Mouse (Mus musculus): ENCODE results near the gene Ltv1.
A peak's percentile ranks its signal among the peaks of the same experiment; 100 is the strongest.
"Not testable (repeated sequence)": the region's sequence is repeated elsewhere in the genome, so short reads cannot be mapped to it uniquely, and the experiment has no call there.

Gene Ltv1

DNA sequence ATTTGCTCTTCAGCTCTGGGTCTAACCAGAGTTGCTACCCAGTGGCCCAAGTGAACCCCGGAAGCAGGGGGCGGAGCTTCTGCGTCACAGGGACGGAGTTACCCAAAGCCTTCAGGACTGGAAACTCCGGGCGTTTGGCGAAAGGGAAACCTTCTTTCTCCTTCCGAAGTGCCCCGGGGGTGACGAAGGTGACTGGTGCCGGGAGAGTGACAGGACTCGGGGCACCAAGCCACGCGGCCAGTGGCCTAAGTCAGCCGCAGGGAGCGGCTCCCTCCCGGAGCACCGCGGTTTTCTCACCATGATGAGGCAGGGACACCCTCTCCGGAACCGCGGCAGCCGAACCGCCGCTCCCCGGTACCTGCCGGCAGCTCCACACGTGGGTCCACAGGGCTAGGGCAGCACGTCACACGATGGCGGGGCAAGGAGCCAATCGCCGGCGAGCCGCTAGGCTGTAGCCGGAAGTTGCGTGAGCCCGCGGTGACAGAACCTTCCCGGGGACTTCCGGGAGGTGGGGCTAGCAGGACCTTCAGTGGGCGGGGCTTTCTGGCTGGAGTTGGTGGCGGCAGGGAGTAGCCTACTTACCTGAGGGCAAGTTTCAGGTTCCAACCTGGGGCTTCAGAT is at the start of gene Ltv1:
Ltv1 (minus strand) TSS at position 438 of the 621 bp plus-strand sequence.
- peak; percentile 98 to 99 for DNase-seq

DNA sequence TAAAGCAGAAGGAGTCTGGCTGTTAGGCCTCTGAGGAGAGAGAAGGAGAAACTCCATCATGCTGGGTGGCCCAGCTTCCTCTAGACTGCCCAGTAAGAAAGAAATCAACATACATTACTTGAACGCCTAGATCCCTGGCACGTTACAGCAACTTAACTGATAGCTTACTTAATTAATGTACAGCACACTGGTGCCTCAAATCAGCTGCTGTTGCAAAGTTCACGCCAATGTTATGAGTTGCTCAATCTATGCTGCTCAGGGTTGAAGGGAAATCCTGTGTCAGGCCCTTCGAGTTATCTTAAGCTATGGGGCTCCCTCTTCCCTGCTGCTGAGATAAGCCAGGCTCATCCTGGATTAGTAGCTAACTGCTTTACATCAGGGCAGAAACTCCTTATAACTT is 47.5 kb upstream of the Ltv1 start:
- no peak for DNase-seq

DNA sequence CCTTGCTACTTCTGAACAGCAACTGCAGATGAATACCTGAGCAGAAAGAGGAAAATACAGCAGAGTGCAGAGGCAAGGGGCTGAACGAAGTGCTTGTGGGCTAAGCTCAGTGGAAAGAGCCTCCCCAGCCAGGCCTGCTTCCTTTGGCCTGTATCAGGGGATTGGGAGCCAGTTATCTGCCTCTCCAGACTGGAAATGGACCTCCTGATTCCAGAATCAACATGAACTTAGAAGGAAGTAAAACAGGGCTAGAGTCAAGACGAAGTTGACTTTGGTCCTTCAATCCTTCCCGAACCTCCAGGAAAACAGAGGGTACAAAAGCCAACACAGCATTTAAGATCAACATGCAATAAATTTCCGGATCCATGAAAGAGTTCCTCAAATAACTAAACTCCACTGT is 45.2 kb upstream of the Ltv1 start:
- DNase-seq: no peak

DNA sequence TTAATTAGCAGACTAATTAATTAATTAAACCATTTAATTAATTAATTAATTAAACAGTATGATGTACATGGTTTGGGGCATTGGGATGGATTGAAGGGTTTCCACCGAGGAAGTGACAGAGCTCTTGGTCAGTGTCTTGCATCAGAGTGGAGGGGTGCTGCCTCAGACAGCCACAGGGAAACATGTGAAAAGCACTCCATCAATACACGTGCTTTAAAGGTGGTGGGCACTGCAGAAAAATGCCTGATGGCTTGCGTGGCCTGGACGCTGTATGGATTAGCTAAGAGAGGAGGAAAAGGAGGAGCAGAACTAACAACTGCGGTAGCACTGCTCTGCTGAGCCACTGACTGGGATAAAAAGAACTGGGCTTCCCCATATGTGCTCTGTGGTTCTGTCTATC is 43.9 kb upstream of the Ltv1 start:
- no peak for DNase-seq

DNA sequence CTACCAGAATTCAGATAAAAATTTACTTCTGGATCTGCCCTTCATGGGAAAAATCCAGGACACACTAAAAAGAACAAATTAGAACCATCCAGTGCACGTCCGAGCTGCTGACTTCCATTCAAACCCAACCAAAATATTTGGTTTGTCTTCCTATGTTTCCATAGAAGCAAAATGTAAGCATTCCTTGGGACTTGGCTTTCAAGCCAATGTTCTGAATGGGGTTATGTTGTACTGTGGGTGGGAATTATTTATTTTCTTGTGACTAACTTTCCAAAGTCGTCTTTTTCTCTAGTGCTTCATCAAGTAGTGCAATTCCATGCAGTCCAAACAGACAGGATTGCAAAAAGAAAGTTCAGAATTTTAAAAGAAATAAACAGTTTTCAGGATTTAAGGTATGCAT is 41.5 kb upstream of the Ltv1 start:
- DNase-seq: no peak

DNA sequence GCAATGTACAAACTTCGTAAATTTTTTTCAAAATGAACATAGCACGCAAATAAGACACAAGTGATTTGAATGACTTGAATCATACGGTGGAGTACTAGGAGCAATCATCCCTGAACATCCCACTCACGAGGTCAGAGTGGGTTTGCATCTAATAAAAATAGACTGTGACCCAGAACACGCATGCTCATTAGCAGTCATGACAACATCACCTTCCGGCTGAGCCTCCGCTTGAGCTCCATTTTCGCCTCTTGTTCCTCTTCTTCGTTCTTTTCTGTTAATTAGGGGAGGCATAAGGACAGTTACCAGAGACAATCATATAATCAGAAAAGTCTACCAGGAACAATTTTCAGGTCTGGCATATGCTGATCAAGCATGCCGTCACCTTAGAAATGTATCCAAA is 41.0 kb upstream of the Ltv1 start:
- no peak for DNase-seq

DNA sequence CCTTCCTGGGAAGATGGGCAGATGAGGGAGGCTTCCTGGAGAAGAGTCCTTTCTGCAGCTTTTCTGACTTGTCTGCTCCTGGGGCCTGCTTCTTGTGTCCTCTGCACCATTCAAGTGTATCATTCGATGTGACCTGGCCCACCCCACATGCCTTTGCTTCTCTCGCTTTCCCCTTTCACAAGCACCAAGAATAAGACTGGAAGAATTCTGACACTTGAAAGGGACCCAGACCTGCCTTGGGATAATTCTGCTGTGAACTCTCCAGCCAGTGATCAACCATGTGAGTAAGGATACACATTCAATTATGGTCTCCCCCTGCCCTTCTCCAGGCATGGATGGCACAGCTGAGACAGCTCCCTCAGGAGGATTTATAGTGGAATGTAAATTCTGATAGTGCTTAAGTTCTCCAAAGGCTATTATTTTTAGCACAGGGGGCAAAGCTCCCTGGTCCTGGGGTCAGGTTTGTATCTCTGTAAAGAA is 40.2 kb upstream of the Ltv1 start:
- no peak for DNase-seq

DNA sequence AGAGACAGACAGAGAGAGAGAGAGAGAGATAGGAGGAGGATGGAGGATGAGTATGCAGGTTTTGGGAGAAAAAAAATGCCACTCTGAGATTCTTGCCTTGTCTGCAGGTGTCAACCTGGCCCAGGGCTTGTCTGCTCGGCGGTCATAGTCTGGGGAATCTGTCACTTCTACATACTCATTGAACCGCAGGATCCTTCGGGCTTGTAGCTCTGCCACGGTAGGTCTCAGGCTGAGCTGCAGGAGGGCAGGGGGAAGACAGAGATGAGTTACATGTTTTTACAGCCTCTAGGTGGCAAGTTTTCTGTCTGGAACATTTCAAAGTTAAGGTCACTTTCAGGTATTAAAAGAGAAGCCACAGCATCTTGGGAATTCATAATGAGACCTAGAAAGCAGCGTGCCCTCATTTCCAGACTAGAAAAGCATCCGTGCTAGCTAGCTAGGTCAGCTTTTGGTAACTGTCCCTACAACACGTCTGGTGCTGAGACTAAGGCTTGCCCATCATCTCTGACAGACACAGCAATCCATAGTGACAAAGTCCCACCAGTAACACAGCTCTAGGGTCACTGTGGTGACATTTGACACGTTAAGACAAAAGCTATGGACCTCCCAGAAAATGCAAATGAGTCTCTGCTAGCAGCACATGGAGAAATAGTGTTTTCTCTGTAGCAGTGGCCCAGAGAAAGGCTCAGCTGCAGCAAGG is 39.6 kb upstream of the Ltv1 start:
- DNase-seq: peak in 1 of 2 experiments; percentile 6

DNA sequence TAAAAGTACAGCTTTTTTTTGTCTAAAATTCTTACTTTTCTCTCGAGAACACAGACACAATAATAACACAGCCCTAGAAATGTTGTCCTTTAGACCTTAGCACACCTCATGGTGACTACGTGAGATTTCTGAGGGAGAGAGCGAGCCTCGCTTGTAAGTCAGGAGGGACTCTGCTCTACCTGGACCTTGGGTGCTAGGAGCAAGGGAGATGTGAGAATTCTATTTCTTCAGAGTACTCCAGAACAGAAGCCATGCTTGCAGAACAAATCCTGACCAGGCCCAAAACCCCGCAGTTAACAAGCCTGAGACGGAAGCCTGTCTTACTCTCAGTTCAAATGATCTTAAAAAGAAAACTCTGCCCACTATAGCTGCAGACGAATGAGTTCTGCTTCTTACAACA is 37.7 kb upstream of the Ltv1 start:
- no peak for DNase-seq

DNA sequence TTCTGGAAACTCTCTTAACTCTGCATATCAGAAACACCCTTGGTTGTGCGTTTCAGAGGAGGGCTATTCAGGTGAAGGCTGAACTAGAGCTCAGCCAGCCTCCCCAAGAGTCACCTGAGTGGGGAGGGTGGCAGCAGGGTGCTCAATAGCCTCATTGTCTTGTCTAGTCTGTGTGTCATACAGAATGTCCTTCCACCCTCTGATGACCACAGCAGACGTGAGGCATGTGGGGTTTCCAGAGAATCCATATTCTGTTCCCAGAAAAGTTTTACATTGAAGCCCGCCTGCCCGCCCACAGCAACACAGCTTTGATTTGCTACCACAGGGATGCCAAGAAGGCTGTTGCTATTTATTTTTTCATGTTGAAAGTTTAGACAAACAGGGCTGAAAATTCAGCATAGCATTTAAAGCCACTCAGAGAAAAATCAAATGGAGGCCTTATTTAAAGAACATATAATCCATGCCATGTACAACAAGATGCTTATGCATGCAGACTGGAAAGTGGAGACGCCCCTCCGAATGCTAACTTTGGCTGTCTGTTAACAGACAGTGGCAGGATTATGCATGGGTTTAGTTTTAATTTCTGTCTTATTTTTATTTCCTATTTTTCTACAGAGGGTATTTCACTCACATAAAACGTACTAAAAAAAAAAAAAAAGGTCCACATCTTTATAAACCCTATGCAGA is 32.6 kb upstream of the Ltv1 start:
- DNase-seq: no peak

DNA sequence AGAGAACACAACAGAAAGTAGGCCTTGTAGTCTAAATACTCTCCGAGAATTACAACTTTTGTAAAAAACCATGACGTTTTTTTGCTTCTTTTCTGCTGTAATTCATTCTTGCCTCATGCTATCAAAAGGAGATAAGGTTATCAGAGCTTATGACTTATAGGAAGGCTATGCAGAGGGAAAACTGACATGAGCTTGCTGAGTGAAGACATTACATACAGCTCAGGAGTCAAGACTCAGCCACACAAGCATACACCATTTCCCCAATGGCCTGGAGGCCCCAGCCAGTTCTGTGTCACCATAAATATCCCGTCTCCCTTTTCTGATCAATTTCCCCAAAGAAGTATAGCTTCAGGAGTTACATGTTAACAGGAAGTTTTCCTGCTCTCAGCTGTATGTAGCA is 29.2 kb upstream of the Ltv1 start:
- DNase-seq: no peak

DNA sequence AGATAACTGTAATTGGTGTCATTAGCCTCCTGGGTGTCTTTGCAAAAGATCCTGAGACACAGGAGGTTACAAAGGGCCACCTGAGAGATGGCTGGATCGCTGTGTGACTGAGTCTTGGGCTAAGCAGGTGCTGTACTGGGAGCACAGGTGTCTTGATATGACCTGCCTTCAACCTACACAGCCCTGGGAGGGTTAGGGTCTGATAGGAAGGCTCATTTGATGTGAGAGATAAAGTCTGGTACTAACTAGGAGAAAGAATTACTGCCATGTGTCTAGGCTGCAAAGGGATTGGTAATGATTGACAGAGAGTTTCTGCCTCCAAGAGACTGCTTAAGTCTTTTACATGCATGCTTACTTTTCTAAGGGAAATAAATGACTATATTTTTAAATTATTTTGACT is 27.1 kb upstream of the Ltv1 start:
- no peak for DNase-seq

DNA sequence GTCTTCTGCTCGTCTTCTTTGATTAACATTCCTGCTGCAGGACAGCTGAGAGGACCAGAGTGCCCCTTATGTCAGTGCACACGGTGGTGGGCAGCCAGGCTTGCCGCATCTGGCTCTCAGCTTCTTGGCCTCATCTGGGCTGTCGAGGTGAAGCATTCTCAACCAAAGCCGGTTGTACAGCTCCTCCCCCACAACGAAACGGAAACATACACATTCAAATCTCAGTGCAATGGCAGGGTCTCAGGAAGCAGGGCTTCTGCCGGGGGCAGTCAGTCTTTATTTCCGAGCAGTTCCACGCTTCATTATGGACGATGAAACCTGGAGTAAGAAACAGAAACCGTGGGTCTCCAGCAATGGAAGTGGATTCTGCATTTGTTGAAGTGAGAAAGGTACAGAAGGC is 21.0 kb upstream of the Ltv1 start:
- no peak for DNase-seq

DNA sequence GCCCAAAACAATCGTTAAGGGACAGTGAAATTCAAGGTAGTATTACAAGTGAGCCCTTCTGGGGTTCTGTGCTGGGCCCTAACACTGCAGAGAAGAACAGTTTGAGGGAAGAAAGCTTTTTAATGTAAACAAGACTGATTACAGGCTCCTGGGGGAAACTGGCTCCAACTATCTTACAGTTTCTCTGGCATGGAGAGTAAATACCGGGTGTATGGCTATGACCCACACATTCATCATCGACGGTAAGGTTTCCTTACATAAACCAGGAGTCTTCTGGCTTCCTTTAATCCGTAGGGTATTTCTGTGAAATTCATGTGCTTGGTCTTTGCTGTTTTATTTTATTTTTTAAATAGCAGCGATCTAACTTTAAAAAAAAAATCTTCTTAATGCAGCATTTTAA is 19.9 kb upstream of the Ltv1 start:
- DNase-seq: no peak

DNA sequence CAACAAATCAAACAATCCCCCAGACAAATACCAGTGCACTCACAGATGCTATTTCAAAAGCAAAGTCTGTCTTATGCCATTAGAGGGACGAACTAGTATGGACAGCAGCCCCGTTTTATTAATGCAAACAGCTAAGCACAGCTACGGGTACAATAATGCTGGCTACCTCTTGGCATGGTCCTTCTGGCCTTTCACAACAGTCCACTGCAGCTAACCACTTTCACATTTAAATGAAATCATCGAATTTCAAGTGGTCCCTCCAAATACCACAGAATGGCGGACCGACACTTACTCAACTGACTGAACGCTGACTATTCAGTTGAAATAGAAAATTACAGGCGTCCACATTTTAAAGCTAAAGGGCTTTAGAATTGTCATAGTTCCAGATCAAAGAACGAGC is 19.4 kb upstream of the Ltv1 start:
- no peak for DNase-seq

DNA sequence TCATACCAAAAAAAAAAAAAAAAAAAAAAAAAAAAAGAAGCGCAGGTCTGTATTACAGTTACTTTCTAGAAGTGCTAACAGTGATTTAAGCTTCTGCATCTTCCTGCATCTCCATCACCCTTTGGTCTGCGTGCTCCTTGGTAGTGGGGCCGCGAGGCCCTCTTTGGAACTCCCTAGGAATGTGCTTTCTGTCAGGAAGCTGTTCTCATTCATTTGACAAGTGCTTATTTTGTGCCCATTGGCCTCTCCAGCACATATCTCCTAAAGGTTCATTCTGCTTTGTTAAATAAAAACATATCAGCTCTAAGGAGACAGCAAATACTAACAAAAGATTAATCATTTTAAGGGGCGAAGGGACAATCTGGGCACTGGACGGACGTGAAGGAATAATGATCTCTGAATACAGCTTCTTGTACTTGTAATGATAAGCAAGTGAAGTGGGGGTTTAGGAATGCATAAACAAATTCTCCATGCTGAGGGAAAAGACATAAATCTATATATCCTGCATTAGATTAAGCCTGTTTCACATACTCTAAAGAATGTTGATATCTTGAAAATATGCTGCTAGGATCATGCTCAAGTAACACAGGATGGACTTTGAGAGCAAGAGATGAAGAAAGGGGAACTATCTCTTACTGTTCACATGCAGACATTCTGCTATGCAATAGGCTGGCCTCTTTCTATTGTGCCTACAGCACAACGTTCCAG is 17.1 kb upstream of the Ltv1 start:
- no peak for DNase-seq

DNA sequence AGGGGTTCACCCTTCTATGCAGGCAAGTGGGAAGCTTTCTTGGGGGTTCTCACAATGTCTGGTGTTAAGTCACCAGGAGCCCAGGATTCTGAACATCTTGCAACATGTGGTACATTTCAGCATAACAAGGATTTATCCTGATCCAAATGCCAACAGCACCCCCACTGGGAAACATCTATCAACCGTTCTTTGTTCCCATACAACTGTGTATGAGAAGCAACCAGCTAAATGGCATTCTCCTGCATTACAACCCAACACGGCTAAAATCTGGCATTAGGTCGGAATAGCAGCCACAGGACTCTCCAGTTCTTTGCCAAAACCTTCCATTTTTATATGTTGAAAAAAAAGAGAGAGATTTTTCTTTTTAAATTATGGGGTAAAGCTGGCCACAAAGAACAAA is 16.5 kb upstream of the Ltv1 start:
- DNase-seq: no peak

DNA sequence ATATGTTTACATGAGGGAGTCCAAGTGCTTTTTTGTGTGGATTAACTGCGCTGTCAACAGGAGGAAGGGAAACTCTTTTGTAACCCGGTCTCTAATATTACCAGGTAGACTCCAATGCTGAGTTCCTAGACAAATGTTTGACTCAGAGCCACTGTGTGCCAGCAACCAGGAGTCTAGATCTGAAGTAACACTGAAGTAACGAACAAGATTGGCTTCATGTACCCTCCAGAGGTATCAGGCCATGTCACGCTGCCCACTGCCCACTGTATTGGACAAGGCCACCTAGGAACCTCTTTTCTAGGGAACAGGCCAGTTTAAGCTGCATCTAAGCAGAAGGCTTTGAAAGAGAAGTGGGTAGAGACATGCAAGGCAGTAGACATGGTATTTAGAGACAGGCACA is 16.1 kb upstream of the Ltv1 start:
- DNase-seq: no peak

DNA sequence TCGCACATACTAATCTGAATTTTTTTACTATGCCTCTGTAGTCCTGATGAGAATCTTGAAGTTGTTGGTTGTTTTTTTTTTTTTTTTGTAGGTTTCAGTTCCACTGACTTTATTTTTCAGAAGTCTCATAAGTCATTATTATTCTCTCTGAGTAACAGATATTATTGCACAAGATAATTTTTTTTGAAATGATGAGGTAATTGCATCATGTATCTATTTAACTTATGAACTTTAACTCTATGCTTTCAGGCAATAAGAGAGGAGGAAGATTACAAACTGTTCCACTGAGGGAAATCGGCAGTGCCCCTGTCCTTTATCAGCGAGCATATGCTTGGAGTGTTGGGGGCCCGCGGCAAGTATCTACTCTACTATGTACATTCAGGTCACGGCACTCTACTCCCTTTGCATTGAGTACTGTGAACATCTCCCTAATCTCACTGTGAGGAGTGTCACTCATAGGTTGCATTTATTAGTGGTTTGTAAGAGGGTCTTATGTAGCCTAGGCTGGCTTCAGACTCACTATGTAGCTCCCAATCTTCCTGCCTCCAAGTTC is 8.8 kb upstream of the Ltv1 start:
- DNase-seq: no peak

DNA sequence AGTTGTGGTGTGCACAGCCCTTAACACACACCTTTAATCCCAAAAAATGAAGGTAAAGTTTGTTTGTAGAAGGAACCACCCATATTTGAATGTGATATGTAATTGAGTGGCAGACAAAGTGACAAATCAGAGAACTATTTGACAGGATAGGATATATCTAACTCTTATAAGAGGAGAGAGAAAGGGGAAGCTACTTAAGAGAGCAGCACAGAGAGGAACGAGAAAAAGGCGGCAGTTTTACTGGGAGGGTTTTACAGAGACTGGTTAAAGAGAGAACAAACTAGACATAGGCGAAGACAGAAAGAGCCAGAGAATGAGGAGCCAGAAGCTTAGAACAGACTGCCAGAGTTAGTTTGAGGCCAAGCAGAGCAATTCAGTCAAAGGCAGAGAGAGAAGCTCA is 7.9 kb upstream of the Ltv1 start:
- DNase-seq: no peak

DNA sequence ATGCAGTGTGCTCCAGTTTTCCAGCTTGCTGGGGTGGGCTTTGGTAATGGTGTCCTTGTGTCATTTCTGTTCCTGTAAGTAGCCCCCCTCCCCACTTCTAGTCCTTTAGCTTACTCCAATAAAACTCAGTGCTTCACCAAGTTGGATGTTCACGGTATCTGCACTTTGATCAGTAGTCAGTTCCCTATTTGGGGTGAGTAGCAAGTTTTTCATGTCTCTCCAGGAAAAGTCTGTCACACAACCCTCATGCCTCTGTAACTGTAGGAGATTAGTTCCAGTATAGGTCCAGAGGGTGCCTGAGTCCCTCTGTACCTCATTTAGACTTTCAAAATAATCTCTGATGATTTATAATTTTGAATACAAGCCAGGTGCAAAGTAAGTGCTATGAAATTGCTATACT is 6.3 kb upstream of the Ltv1 start:
- DNase-seq: no peak

DNA sequence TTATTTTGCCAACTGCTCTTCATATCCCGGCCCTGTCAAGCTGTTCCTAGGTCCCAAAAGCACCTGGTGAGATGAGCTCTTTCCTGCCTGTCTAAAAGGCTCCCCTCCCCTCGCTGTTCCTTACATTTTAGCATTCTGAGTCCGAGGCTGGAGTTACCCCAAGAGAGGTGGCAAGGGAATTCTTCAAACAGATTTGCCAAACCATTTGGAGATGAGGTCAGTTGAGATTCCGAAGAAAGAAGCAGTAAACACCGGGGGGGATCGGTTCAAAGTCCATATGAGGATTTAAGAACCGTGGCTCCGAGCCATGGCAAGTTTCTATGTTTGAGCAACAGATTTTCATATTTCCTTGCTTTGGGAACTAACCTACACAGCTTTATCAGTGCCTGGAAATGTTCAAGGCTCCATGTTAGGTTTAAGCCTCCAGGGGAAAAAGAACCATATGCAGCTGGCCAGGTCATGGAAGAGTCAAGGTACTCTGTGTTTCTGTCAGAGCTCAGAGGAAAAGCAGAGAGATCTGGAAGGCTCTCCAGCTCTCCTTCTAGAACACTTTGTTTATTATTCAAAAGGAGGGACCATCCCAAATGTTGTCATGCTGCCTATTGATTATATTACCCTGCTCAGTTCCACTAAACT is 4.0 kb upstream of the Ltv1 start:
- DNase-seq: no peak

DNA sequence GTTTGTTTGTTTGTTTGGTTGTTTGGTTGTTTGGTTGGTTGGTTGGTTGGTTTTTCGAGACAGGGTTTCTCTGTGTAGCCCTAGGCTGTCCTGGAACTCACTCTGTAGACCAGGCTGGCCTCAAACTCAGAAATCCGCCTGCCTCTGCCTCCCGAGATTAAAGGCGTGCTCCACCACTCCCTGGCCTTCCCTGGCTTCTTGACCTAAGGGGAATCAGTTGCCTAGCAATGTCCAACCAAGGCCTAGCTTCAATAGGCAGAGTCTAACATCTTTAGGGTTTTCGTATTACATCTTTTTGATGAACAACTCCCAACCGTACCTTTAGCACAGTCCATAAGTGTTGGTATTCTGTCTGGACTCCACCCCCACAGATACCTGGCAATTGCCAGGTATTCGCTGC is 528 bp upstream of the Ltv1 start:
- not testable (repeated sequence) for DNase-seq
